Mouse (Mus musculus): Measurements from ENCODE around the gene Serp2.
"Not testable (repeated sequence)": the region's sequence is repeated elsewhere in the genome, so short reads cannot be mapped to it uniquely, and the experiment has no call there.

Gene Serp2

DNA sequence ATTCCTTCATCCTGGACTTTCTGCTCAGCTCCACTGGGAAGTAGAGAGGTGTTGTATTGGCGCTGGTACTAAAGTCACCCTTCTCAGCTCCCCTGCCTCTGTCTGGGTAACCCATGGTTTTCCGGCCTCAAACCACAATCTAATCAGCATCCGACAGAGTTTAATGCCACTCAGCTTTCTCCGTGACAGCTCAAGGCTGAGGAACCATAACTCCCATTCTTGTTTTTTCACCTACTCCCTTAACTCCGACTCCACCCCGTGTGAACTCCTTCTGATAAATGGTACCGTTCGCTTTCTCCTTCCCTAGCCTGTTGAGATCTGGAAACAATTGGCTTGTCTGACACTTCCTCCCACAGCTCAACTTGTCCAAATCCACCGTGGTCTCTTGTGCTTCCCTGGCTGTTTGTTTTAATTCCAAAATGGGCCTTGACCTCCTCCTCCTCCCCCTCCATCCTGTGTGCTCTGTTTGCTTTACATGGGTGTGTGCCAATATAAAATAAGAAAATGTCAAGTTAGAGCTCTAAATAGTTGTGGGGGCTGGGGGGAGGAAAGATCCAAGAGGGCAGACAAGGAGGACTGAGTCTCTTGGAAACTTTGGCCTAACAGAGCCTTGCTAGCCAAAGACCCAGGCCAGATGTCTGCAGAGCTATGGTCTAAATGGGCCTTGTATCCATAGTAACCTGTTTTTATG lies 12.7 kb upstream of the Serp2 start:
- no peak for DNase-seq

DNA sequence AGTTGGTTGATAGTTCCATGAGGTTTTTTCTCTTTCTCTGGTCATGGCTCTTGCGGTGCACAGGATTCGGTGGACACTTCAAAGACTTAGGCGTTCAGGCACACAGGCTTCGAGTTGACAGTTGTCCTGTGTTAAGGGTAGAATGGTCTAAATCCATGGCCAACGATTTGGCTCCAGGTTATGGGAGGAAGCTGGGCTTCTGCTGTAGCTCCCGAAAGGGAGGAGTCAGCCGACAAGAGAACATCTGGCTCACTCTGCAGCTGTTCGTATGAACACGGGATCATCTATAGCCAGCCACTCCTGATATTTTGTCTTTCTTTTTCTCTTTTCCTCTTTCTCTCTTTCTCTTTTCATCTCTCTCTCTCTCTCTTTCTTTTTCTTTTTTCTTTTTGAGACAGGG lies 11.9 kb upstream of the Serp2 start:
- DNase-seq, result no peak

DNA sequence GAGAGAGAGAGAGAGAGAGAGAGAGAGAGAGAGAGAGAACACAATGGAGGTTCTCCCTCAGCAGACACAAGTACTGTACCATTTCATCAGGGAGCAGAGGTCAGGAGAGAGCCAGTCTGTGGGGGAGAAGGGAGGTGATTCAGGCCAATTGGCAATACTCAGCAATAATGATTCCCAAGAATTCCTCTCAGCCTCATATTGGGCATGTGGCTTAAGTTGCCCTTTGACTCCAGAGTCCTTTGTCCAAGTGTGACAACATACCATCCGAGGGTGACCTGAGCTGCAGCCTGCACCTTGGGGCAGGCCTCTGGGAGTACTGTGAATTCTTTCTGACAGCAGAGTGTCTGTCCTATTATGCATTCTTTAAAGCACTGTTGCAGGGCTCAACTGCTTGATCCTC lies 10.6 kb upstream of the Serp2 start:
- DNase-seq, result no peak

DNA sequence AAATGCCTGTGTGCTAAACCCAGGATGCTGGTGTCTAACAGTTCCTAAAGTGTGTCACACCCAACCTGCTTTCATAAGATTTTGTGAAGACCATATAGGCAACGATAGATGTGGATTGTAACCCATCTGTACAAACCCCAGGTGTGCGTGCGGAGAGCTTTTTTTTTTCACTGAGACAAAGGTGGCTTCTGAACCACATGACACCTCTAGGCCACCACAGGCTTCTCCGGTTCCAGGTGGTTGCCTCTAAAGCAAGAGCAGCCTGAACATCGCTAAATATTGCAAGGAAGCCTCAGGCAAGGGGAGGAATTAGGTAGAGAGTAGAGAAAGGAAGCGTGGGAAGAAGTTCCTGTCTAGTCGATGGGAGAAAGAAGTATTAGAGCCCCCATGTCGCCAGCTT lies 10.0 kb upstream of the Serp2 start:
- DNase-seq, result no peak

DNA sequence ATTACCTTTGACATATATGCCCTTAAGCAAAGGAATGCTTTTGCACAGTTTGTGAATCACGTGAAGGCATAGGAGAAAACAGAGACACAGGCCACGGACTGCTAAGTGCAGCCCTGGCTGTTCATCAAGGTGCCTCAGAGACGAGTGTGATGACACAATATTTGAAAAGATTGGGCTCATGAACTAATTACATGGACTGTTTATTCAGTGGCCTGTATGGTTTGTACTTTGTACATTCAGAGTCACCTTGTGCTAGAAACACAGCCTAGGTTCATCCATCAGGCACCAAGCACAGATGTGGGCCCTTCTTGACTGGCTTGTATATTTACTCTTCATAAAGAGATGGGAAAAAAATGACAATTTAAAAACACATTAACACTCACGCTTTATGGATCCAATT lies 9.5 kb upstream of the Serp2 start:
- DNase-seq, result no peak

DNA sequence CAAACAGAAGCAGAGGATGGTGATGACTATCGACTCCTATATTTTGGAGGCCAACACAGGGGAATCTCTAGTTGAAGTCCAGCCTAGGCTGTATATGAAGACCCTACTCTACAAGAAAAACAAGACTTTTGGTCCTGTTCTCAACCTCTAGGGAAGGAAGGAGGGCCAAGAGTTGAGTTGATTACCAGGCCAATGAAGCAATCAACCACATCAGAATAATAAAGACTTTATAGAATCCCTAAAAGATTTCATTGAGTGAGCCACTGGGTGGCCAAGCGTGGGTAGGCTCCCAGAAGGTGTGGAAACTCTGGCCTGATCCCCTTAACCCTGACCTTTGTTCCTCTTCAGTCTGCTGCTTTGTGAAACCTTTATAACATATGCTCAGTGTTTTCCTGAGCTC lies 2.5 kb upstream of the Serp2 start:
- DNase-seq, result no peak

DNA sequence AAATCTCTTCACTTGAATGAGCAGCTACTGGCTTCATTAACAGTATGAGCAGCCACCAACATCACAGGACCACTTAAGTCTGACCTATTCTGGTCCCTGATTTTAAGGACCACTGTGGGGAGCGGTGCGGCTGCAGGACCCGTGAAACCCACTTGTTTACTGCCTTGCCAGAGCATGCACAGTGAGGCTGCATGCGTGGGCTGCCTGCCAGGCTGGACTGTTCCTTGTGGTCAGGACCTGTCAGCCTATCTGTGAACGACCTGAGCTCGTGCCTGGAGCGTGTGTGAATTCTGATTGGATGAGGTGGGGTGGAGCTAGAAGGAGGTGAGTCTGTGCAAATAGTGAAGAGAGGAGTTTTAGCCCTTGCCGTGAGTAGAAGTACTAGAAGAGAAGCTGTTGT lies 1.5 kb upstream of the Serp2 start:
- not testable (repeated sequence) for DNase-seq

DNA sequence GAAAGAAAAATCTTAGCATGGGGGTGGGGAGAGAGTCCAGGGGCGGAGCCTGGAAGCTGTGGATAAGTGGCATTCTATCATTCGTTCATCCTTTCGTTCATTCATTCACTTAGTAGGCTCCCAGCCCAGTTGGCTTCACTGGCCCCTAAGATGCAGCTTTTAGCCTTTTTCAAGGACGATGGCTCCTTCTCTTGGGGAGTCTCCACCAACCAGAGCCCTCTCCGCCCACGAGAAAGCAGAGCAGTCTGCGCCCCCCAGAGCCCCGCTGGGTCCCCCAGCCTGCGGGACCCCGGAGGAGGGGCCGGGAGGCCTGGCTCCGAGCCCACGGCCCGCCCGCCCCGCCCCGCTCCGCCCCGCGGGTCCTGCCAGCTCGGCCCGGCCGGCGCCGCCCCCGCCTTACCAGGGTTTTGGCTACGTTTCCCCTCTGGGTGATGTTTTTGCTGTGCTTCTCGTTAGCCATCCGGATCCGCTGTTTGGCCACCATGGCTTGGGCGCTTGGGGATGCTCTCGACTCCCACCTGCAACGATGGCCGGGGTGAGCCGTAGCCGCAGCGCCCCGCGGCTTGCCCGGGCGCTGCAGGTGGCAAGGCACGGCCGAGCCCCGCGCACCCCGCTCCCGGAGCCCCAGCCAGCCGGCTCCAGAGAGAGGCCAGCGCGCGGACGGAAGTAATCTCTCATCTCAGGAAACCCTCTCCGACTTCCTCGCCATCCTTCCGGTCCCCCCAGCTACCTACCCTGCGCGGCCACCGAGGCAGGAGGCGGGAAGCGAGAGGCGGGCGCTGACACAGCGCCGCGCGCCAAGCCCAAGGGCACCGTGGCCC lies 448 bp downstream of the Serp2 start:
- peak; percentile 52 for DNase-seq

DNA sequence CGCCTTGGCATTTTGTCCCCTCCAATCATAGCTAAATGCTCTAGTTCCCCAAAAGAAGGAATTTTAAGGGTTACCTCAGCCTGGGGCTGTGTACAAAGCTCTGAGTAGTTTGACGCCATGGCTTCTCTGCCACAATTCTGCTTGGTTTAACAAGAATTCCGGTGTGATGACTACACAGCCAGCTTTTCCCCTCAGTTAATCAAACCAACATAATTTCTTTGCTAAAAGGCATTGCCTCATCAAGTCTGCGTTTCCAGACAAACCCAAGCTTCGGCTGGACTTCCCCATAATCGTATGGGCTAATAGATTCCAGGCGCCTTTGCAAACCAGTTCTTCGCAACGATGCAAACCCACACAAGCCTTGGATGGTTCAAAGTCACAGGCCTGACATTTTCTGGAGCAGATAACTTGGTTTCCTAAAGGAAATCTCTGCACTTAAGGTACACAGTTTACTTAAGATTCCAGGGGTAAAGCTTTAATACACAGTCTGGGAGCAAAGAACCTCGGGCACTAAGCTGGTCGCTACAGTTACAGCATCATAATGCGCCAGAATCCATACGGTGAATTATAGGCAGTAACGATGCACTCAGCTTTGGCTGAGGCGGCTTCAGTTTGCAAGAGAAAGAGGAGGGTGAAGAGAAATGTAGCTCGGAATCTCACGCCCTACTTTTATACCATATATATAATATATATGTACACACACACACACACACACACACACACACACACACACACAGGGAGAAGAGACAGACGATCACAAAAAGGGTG lies 1.2 kb downstream of the Serp2 start:
- DNase-seq, result no peak

DNA sequence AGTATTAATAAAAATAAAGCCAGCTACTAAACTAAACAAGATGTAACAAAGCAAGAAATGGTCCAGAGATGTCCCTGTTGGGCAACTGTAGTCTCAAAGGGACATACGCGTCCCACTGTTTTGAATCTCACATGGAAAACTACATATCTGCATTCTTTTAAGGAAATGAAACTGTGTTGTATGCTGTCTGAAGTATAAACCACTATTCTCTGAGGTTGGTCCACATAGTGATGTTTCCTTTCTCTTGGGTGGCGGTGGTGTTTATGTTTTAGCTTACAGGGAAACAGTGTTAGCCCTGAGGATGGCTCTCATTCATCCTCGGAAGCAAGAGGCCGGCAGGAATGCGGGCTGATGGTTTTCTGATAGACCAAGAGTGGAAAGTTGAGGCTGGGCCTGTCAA lies 12.6 kb downstream of the Serp2 start:
- no peak for DNase-seq

DNA sequence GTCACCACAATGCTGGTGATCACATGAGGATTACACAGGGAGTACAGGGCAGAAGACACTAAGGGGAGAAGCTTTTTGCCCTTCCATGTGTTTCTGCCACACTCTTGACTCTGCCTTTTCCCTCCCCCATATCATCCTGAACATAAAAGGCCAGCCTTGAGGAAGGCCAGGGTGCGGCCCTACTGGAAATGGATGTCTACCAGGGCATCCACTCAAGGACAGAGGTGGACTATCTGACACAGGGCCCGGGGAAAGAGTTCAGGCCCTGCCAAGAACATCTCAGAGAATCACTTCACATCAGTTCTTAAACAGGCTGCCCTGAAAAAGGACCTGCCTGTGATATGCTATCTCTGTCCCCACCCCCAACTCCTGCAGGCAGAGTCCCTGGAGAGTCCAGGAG lies 15.3 kb downstream of the Serp2 start:
- no peak for DNase-seq

DNA sequence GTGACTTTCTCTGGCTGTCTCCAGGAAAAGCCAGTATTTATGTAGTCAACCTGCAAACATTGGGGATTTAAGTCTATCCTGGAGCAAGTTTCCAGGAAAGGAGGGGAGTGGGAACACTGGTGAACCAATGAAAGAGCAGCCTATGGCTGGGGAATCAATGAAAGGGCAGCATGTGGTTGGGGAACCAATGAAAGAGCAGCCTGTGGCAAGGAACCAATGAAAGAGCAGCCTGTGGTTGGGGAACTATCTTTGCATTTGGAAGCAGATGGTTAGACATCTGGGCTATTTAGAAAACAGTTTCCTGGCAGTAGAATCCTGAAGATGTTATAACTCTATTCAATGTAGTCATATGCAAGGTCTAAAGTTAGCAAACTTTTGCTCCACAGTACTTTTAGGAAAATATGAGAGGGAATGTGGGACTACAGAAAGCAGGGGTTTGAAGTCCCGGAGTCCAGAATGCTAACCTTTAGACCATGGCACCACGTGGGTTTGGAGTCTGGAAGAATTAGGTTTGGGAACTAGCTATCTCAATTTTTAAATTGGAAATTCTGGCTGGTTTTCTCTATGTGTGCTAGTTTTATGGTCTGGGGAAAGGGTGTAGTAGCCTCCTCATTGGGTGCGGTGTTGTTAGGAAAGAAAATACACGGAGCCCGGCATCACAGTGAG lies 16.6 kb downstream of the Serp2 start:
- DNase-seq, result peak; percentile 52

DNA sequence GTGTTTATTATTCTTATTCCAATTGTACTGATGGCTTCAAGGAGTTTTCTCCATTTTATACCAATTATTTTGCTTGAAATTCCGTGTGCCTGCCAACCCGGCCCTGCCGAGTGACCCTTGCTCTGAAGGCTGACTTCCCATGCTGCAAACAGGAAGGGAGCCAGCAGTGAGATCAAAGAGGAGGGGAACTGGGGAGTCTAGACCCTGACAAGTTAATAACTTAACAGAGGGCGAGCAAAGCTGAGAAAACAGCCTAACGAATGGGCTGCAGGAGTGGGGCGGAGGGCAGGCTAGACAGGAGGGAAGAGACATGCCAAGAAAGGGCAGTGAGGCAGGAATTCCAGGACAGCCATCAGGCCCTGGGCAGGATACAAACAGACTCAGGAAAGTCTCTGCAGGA lies 19.8 kb downstream of the Serp2 start:
- no peak for DNase-seq

DNA sequence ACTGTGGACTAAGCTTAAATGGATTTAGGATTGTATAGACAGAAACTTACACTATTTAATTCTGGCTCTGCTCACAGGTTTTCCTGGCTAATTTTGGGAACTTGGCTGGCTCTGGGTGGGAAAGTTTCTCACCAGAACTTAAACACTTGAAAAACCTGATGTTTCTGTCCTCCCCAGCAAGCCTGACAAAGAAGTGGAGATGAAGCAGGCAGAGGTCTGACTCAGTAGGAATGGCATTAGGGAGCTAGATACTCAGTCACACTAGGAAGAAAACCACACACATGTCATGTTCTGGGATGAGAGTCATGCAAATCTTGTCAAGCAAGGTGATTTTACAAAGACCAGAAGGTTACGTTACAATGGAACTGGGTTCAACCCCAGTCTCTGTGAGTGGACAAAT lies 21.6 kb downstream of the Serp2 start:
- DNase-seq, result no peak

DNA sequence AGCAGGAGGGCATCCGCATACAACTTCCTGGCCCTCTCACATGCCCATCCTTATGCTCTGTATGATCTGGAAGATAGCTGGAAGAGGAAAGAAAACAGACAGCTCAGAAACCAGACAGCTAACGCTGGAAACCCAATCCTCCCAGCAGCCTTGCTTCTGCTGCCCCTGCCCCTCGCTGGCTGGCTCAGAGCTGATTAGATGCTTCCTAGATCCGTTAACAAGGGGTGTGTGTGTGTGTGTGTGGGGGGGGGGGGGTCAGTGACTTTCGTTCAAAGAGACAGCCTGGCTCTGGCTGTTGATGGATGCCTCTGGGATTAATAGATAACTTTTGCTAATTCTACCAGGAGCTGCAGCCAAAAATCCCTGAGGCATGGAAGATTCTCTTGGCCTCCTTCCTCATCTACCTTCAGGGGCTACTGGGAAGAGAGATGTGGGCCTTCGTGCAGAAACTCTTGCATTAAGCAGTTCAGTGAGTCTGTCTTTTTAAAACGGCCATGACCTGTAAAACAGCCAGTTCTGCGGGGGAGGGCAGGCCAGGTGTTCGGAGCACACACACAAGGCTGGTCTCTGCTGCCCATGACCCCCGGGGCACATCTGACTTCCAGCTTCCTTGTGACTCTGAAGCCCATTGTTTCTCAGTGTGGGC lies 23.4 kb downstream of the Serp2 start:
- no peak for DNase-seq

DNA sequence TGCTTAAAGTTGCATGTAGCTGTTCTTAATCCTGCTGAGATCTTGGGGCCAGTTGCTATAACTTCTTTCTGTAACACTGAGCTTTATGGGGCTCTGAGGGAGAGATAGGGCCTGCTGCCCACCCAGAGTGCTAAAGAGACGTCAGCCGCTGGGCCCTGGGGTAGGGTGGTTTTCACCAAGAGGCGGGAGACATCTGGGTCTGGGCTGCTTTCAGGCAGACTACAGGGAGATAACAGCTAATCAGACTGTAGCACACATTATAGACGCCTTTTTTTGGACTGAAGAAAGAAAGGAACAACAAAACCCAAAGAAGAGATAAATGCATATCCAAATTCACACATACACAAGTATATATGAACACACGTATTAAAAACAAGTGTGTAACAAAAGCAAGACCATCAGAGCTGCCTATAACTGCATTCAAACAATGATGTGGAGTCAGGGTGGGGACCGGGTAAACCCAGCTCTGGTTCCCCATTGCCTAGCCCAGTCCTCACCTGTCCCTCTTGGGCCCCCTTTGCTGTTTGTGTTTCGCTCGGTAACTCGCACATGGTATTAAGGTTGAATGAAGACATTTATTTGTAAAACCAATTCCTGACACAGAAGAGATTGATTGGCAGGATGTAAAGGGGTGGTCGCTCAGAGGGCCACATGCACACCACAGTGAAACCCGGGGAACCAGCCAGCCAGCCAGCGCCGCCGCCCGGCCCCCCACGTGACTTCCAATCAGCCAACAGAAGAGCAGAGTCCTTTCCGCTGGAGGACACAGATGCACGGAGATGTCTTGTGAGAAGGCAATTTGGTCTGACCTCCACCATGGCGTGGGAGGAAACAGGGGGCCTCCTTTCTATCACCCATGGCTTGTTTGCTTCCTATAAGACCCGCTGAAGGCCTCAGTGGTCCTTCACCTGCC lies 24.2 kb downstream of the Serp2 start:
- DNase-seq, result no peak

DNA sequence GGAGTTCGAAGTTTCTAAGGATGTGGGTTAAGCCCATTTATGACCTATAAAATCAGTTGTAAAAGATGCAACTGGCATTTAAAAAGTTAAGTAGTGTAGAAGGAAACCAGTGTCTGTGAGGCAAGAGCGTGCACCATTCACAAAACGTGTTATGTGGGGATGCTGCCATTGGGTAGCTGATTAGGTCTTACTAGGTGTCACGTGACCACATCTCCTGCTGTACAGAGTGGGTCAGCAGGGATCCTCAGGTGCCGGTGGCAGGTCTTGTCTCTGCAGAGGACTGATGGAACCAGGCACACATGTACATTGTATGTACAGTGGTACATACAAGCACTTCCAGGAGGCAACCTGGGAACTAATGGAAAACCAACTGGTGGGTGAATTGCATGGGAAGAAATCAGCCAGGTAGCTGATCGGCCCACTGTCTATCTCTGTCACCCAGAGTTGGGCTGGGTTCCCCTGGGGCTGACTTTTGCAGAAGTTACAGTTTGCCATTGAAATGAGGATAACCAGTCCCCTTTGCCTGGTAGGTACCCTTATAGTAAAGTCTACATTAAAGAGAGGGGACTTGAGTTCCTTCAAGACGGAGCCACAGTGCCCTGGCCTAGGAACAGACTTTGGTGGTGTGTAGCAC lies 25.5 kb downstream of the Serp2 start:
- DNase-seq, result no peak

DNA sequence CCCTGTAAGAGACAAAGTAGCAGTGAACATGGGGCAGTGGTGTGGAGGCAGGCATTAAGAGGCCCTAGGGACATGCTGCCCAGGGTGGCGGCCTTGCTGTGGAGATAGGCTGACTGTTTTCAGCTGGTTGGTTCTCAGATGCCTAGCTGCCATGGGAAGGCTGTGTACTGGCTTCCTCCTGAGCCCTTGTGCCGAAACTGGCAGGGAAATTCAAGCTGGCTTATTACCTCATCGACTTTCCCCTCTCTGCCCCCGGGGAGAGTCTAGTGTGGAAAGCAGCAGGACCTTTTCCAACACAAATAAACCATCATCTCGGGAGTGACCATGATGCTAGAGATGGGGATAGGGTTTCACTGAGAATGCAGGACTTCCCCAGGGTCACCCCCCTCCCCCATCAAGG lies 28.0 kb downstream of the Serp2 start:
- DNase-seq, result no peak

DNA sequence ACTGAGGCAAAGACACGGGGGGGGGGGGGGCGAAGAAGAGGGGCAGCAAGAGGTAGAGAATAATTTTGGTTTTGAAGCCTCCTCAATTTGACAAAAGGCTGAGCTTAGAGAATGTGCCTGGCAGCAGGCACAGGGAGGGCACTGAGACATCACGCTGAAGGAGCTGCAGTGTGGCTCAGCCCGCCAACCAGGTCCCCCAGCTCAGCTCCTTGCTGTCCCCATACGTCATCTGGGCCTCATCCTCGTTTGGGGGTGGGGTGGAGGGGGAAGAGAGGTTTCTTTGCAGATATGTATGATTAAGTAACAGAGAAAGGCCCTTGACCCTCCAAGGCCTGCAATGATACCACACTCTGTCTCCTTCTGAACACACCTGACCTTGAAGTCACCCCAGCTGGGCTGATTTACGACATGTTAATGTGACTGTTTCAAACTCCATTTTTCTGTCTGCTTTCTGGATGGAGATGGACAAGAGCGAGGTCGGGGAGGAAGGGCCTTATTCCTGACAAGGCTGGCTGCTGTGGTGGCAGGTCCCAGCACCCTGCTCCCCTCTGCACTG lies 28.9 kb downstream of the Serp2 start:
- DNase-seq, result no peak

DNA sequence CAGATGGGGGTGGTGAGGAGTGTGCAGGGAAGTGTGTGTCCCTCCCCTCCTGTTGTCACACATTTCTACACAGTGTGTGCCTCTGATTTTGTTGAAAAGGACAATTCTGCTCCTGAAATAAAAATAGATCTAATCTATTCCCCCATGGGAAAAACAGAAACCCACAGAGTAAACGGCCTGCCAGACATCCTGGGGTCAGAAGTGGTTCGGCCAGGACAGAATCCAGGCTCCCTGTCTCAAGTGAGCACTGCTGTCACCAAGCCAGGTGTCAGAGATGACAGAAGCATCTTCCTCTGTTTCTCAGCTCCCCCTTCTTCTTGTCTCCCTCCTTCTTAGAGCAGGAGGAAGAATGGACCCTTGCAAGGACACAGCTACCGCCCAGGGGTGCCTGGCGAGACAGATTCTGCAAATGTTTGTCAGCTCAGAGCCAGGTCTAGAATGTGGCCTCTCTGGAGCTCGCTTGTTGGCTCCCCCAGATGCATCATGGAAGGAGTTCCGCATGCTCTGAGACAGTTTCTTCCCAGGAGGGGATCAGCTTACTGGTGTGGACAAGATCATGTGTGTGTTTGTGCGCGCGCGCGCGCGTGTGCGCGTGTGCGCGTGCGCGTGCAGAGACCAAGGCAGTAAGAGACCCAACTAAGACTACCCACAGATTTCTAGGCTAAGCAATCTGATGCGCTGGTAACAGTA lies 29.5 kb downstream of the Serp2 start:
- DNase-seq, result no peak

All from layer of hippocampus, adult 9-11 months (tissue).